Mouse (Mus musculus): ENCODE measurements around the gene Kcnb1. TPM values are rescaled to one million over a fixed set of nuclear protein-coding genes. Genes with fewer than 3 reads are reported as not detected.

Gene Kcnb1
- polyA plus RNA-seq, 1 experiment, result 2.1 TPM

- WGBS, result 83% methylated on average over 6 of the region's 6 CpGs
- TF ChIP-seq CTCF (IDR thresholded peaks at IDR 0.05; ENCODE audit: borderline replicate concordance, control insufficient read depth, extremely low read depth, insufficient read depth, low read length, poor library complexity) (no peak), POLR2A (IDR thresholded peaks at IDR 0.05; ENCODE audit: control insufficient read depth, extremely low read depth, insufficient read depth, low read length, poor library complexity) (no peak)
- no peak for DNase-seq
- Histone ChIP-seq H3K4me3 (ENCODE audit: control insufficient read depth, insufficient read depth, low read length) (no peak overlapping the region), H3K36me3 (ENCODE audit: control insufficient read depth, insufficient read depth, low read length) (no peaks in the 10 kb centered on the region), H3K4me1 (replicated peaks; ENCODE audit: control insufficient read depth, insufficient read depth, low read length) (peaks cover 22% of the 10 kb centered on the region), H3K27ac (ENCODE audit: control insufficient read depth, insufficient read depth, low read length) (no peak overlapping the region), H3K27me3 (ENCODE audit: control insufficient read depth, insufficient read depth, low read length) (no peaks in the 10 kb centered on the region)
Observed at GRCm38 (mm10) chr2:167138611-167139010, 51.3 kb downstream of the Kcnb1 start.

- Histone ChIP-seq H3K27ac (ENCODE audit: control insufficient read depth, insufficient read depth, low read length) (no peak overlapping the region), H3K27me3 (ENCODE audit: control insufficient read depth, insufficient read depth, low read length) (no peaks in the 10 kb centered on the region), H3K4me1 (replicated peaks; ENCODE audit: control insufficient read depth, insufficient read depth, low read length) (peaks cover 22% of the 10 kb centered on the region), H3K36me3 (ENCODE audit: control insufficient read depth, insufficient read depth, low read length) (no peaks in the 10 kb centered on the region), H3K4me3 (ENCODE audit: control insufficient read depth, insufficient read depth, low read length) (no peak overlapping the region)
- WGBS, result 95% methylated on average over 14 of the region's 14 CpGs
- DNase-seq, result no peak
- TF ChIP-seq CTCF (IDR thresholded peaks at IDR 0.05; ENCODE audit: borderline replicate concordance, control insufficient read depth, extremely low read depth, insufficient read depth, low read length, poor library complexity) (no peak), POLR2A (IDR thresholded peaks at IDR 0.05; ENCODE audit: control insufficient read depth, extremely low read depth, insufficient read depth, low read length, poor library complexity) (no peak)
Observed at GRCm38 (mm10) chr2:167136909-167137308, 53.0 kb downstream of the Kcnb1 start.

GRCm38 (mm10) chr2:167132041-167132440 lies 57.9 kb downstream of the Kcnb1 start:
- TF ChIP-seq POLR2A (IDR thresholded peaks at IDR 0.05; ENCODE audit: control insufficient read depth, extremely low read depth, insufficient read depth, low read length, poor library complexity) (no peak), CTCF (IDR thresholded peaks at IDR 0.05; ENCODE audit: borderline replicate concordance, control insufficient read depth, extremely low read depth, insufficient read depth, low read length, poor library complexity) (no peak)
- no peaks in the 10 kb centered on the region for H3K27me3 ChIP-seq (ENCODE audit: control insufficient read depth, insufficient read depth, low read length)
- H3K4me1 ChIP-seq (replicated peaks; ENCODE audit: control insufficient read depth, insufficient read depth, low read length), result peaks cover 19% of the 10 kb centered on the region
- no peaks in the 10 kb centered on the region for H3K36me3 ChIP-seq (ENCODE audit: control insufficient read depth, insufficient read depth, low read length)
- no peak overlapping the region for H3K4me3 ChIP-seq (ENCODE audit: control insufficient read depth, insufficient read depth, low read length)
- no peak overlapping the region for H3K27ac ChIP-seq (ENCODE audit: control insufficient read depth, insufficient read depth, low read length)
- WGBS, result 82% methylated on average over 8 of the region's 8 CpGs
- no peak for DNase-seq

GRCm38 (mm10) chr2:167130050-167130770 lies 59.7 kb downstream of the Kcnb1 start:
- no peak for TF ChIP-seq CTCF (IDR thresholded peaks at IDR 0.05; ENCODE audit: borderline replicate concordance, control insufficient read depth, extremely low read depth, insufficient read depth, low read length, poor library complexity)
- no peak for TF ChIP-seq POLR2A (IDR thresholded peaks at IDR 0.05; ENCODE audit: control insufficient read depth, extremely low read depth, insufficient read depth, low read length, poor library complexity)
- Histone ChIP-seq H3K27me3 (ENCODE audit: control insufficient read depth, insufficient read depth, low read length) (no peaks in the 10 kb centered on the region), H3K4me1 (replicated peaks; ENCODE audit: control insufficient read depth, insufficient read depth, low read length) (peaks cover 19% of the 10 kb centered on the region), H3K27ac (ENCODE audit: control insufficient read depth, insufficient read depth, low read length) (no peak overlapping the region), H3K4me3 (ENCODE audit: control insufficient read depth, insufficient read depth, low read length) (no peak overlapping the region), H3K36me3 (ENCODE audit: control insufficient read depth, insufficient read depth, low read length) (no peaks in the 10 kb centered on the region)
- 67% methylated on average over 9 of the region's 9 CpGs for WGBS
- DNase-seq, result no peak

- no peak for DNase-seq
- TF ChIP-seq POLR2A (IDR thresholded peaks at IDR 0.05; ENCODE audit: control insufficient read depth, extremely low read depth, insufficient read depth, low read length, poor library complexity), result no peak
- Histone ChIP-seq H3K4me1 (replicated peaks; ENCODE audit: control insufficient read depth, insufficient read depth, low read length) (peaks cover 19% of the 10 kb centered on the region), H3K4me3 (ENCODE audit: control insufficient read depth, insufficient read depth, low read length) (peak overlapping the region; percentile 58), H3K36me3 (ENCODE audit: control insufficient read depth, insufficient read depth, low read length) (no peaks in the 10 kb centered on the region), H3K27me3 (ENCODE audit: control insufficient read depth, insufficient read depth, low read length) (no peaks in the 10 kb centered on the region), H3K27ac (ENCODE audit: control insufficient read depth, insufficient read depth, low read length) (no peak overlapping the region)
- WGBS, result 37% methylated on average over 9 of the region's 9 CpGs
Observed at GRCm38 (mm10) chr2:167129608-167129955, 60.4 kb downstream of the Kcnb1 start.

GRCm38 (mm10) chr2:167128699-167129607 lies 61.0 kb downstream of the Kcnb1 start:
- 26% methylated on average over 20 of the region's 20 CpGs for WGBS
- H3K27me3 ChIP-seq (ENCODE audit: control insufficient read depth, insufficient read depth, low read length), result no peaks in the 10 kb centered on the region
- peak; percentile 34 for DNase-seq

More at GRCm38 (mm10) chr2:167128699-167129607, 61.0 kb downstream of the Kcnb1 start:
- Histone ChIP-seq H3K27ac (ENCODE audit: control insufficient read depth, insufficient read depth, low read length) (no peak overlapping the region), H3K4me3 (ENCODE audit: control insufficient read depth, insufficient read depth, low read length) (peak overlapping the region; percentile 58), H3K36me3 (ENCODE audit: control insufficient read depth, insufficient read depth, low read length) (no peaks in the 10 kb centered on the region), H3K4me1 (replicated peaks; ENCODE audit: control insufficient read depth, insufficient read depth, low read length) (peaks cover 19% of the 10 kb centered on the region)
- 0 out of 2 replicates have a peak, but pooled peaks have one; percentile 25 for TF ChIP-seq POLR2A (IDR thresholded peaks at IDR 0.05; ENCODE audit: control insufficient read depth, extremely low read depth, insufficient read depth, low read length, poor library complexity)
- no peak for TF ChIP-seq CTCF (IDR thresholded peaks at IDR 0.05; ENCODE audit: borderline replicate concordance, control insufficient read depth, extremely low read depth, insufficient read depth, low read length, poor library complexity)
